Mouse (Mus musculus) bone marrow, adult 2 months (tissue): Measurements from ENCODE around the gene Slc22a21.
"Not testable (repeated sequence)": the region's sequence is repeated elsewhere in the genome, so short reads cannot be mapped to it uniquely, and the experiment has no call there.

Source experiments
- CTCF ChIP-seq: fragments of 200-500 bp; IDR thresholded peaks from 2 replicates; pipeline ENCODE4 v1.5.1; 2011; ENCODE audit warnings: low read length, control low read depth; ENCODE audit not compliant: control insufficient read depth, insufficient read depth
- POLR2A ChIP-seq: fragments of 200-500 bp; IDR thresholded peaks from 2 replicates; pipeline ENCODE4 v1.6.1; 2011; ENCODE audit warnings: low read depth, mild to moderate bottlenecking, control low read depth, low read length, borderline replicate concordance; ENCODE audit not compliant: control insufficient read depth

- not testable (repeated sequence) for TF ChIP-seq CTCF, POLR2A
Measured at GRCm38 (mm10) chr11:53931944-53932318, 48.2 kb downstream of the Slc22a21 start.
